Mouse (Mus musculus) left cerebral cortex, adult 18-20 months (tissue): ENCODE results near the gene Hoxc9. TPM values are rescaled to one million over a fixed set of nuclear protein-coding genes. Genes with fewer than 3 reads are reported as not detected.

Source experiments
- DNase-seq, 2 experiments: peaks; one replicate each; pipeline ENCODE4 v3.0.0; 2021 to 2022; ENCODE audit warnings: low spot score in 2 of 2, mixed read lengths in 1 of 2
- total RNA-seq, 2 experiments: library from RNA; stranded (reverse); gene quantifications; 2 replicates each; pipeline ENCODE4 v1.2.3; 2021

Hoxc9 gene
- total RNA-seq, 2 experiments from 2014 or later: not detected

GRCm38 (mm10) chr15:102976631-102977422 lies 588 bp downstream of the Hoxc9 start:
- no peak for DNase-seq

DNA sequence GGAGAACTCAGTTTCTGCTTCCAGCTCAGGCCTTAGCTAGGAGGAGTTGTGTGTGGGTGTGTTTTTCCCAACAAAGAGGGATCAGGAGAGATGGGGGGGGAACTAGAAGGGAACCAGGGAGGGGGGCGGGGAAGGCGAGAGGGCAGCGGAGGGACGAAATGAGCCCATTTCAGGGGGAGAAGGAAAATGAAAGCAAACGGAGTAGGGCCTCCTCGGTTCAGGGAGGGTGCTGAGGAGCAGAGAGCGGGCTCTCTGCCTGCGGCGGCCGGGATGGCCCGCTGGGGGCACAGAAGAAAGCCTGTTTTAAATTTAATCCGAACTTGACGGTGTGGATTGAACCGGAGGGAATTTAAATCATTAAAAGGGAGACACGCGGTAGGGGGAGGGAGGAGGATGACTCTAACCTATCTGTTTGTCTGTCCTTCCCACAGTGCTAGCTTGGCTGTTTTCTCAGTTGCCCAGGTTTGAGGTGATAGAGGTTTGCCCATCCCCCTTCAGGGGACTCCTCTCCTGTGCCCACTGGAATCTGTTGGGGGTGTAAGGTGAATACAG lies 1.3 kb downstream of the Hoxc9 start:
- DNase-seq: no peak

GRCm38 (mm10) chr15:102978615-102979515 lies 2.6 kb downstream of the Hoxc9 start:
- no peak for DNase-seq

- DNase-seq: no peak
Observed at GRCm38 (mm10) chr15:102979936-102980335, 3.7 kb downstream of the Hoxc9 start.

DNA sequence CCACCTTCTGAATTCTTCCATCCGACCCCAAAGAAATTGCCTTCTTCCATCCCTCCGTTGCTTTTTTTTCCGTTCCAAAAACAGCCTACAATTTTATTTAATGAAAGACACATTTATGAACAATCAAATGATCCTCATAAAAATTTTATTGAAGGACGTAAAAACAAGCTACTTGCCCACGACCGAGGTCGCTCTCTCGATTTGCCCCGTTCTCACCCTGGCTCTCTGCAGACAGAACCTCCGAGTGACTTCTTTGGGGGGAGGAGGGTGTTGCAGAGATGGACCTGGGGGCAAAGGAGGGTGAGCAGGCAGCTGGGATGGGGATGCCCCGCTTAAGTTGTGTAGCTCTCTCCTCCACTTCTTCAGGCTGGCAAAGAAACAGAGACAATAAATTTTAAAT lies 4.1 kb downstream of the Hoxc9 start:
- DNase-seq: no peak

DNA sequence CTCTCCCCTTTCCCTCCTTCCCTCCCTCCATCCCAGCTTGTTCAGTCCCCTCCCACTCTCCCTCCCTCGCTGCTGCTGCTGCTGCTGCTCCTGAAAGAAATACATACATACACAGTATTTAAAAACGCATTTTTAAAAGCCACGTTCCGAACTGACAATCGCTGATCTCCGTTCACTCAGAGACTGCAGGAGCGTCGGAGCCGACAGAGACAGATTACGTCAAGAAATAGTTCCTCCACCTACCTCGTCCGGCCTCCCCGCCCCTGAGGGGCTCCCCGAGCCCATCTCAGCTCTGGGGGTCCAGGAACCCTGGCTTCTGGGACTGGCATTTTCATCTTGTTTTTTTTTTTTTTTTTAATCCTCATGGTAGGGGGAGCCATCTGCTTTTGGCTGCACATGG lies 4.7 kb downstream of the Hoxc9 start:
- DNase-seq: no peak

DNA sequence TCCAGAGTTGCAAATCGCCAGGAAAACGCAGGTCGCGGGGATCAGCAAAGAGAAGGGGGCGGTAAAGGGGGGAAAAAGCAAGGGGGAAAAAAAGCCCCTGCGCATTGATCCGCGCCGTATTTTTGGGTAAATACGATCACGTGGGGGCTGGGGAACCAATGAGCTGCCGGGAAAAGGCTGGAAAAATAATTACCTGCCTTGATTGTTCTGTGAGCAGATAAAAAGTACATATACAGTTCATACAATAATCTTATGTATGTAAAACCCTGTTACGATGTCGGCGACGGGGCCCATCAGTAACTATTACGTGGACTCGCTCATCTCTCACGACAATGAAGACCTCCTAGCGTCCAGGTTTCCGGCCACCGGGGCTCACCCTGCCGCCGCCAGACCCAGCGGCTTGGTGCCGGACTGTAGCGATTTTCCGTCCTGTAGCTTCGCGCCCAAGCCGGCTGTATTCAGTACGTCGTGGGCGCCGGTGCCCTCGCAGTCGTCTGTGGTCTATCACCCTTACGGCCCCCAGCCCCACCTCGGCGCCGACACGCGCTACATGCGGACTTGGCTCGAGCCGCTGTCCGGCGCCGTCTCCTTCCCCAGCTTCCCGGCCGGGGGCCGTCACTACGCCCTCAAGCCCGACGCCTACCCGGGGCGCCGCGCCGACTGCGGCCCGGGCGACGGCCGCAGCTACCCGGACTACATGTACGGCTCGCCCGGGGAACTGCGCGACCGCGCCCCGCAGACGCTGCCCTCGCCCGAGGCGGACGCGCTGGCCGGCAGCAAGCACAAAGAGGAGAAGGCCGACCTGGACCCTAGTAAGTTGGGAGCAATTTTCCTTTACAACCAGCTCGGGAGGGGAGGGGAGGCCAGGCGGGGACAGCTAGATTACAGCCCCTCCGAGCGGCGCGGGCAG lies 5.4 kb downstream of the Hoxc9 start:
- no peak for DNase-seq

DNA sequence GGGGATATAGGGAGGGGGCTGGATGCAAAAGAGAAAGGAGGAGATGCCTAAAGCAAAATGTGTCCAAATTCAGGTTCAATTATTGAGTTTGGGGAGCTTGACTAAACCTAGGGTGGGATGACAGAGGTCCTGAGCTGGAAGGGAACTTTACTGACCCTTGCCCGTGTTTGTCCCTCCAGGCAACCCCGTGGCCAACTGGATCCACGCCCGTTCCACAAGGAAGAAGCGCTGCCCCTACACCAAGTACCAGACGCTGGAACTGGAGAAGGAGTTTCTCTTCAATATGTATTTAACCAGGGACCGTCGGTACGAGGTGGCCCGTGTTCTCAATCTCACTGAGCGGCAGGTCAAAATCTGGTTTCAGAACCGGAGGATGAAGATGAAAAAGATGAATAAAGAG lies 7.5 kb downstream of the Hoxc9 start:
- no peak for DNase-seq

GRCm38 (mm10) chr15:102984521-102984920 lies 8.3 kb downstream of the Hoxc9 start:
- no peak for DNase-seq

DNA sequence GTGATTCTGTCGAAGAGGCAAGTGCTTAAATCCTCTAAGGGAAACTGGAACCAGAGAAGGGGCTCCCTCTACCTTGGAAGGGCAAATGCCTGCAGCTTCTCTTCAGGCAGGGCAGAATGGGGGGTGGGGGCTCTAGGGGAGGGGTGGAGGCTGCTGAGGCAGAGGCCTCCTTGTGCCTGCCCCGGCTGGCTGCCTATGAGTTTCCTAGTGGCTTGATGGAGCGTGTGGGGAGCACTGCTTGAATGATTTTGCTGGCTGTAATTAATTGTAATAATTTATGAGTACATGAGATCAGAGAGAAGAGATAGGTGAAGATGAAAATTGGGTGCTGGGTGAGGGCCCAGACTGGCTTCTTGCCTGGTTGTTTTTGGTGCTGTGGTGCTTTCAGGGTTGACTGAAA lies 8.7 kb downstream of the Hoxc9 start:
- no peak for DNase-seq

GRCm38 (mm10) chr15:102987124-102987833 lies 11.0 kb downstream of the Hoxc9 start:
- DNase-seq: peak; percentile 82 to 93

DNA sequence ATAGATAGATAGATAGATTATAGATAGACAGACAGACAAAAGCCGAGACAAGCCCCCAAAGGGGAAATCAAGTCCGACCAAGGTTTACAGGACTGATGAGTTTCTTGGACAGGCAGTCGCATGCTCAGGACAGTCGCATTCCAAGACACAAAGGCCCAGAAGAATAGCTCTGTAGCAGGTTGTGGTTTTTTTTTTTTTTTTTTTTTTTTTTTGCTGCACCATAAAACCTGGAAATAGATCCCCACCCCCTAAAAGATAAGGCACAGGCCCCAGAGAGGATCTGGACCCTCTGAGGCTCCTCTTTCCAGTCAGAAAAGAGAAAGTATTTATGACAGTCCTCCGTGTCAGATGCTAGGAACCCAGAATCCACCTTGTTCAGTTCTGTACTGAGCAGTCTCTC lies 11.8 kb downstream of the Hoxc9 start:
- no peak for DNase-seq

GRCm38 (mm10) chr15:102990461-102991397 lies 14.5 kb downstream of the Hoxc9 start, which contains the start of gene Hoxc8:
Gene Hoxc8 (plus strand): TSS chr15:102990607.
- DNase-seq: no peak

GRCm38 (mm10) chr15:102991782-102992181 lies 15.5 kb downstream of the Hoxc9 start:
- DNase-seq: no peak

- DNase-seq: no peak
Observed at GRCm38 (mm10) chr15:102992206-102992605, 16.0 kb downstream of the Hoxc9 start.

- DNase-seq: no peak
Observed at GRCm38 (mm10) chr15:102992863-102993262, 16.6 kb downstream of the Hoxc9 start.

DNA sequence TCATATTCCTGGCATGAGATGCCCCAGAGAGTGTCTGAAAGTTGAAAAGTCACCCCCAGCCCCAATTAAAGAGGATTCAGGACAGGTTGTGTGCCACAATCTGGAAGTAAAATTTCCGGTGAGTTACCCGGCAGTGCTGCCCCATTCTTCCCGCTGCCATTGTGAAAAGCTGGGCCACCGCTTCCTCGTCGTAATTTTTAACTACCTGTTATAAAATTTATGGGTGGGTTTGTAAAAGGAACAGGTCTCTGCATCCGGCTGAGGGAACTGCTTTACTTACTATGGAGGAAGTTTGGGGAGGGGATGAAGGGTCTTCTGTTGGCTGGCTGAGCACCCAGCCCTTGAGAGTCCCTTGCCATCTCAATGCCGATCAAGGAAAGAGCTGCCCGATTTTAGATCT lies 20.3 kb downstream of the Hoxc9 start:
- DNase-seq: no peak

- no peak for DNase-seq
Observed at GRCm38 (mm10) chr15:102997431-102997830, 21.2 kb downstream of the Hoxc9 start.

DNA sequence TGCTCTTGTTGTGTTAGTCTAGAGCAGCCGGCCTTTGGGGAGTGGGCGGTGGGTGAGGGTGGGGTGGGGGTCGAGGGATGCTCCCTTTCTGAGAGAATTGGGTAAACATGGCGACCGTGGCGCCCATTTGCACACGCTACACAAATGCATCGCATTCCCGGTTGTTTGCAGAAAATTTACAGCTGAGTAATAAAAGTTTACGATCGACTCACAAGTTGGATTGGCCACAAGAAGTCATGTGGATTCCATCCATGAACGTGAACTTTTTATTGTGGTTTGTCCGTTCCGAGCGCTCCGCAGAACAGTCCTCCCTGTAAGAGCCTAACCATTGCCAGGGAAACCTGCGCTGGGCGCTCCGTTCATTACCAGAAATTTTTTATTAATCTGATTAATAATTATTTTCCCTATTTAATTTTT lies 21.7 kb downstream of the Hoxc9 start, which contains the start of gene Hoxc6:
TSS of gene Hoxc6 (plus strand) at position 319 of the 417 bp plus-strand sequence.
- no peak for DNase-seq
